Mouse (Mus musculus) ES-E14 (cell line): ENCODE results near the gene Cbx6.

Experiments used
- HCFC1 ChIP-seq: IDR thresholded peaks from 2 replicates; pipeline ENCODE4 v1.6.1; 2012; ENCODE audit warnings: low read length, inconsistent platforms, borderline replicate concordance; ENCODE audit not compliant: insufficient read depth
- ZC3H11A ChIP-seq: IDR thresholded peaks from 2 replicates; pipeline ENCODE4 v1.6.1; 2012; ENCODE audit warnings: low read depth, mild to moderate bottlenecking, inconsistent platforms, low read length, borderline replicate concordance
- ZNF384 ChIP-seq: IDR thresholded peaks from 2 replicates; pipeline ENCODE4 v1.6.1; 2012; ENCODE audit warnings: low read depth, low read length, inconsistent platforms

- no peak for TF ChIP-seq ZC3H11A
- no peak for TF ChIP-seq ZNF384
- TF ChIP-seq HCFC1 = peak; percentile 34; the same call in 1 of the 2 replicates
These were observed 48.9 kb upstream of the Cbx6 start for GRCm38 (mm10) chr15:79883352-79883822.
